Mouse (Mus musculus): ENCODE data around the gene Ccdc142. TPM values are rescaled to one million over a fixed set of nuclear protein-coding genes. Genes with fewer than 3 reads are reported as not detected.

The Ccdc142 gene
- polyA plus RNA-seq, 1 experiment from 2014 or later, result 2.0 TPM

DNA sequence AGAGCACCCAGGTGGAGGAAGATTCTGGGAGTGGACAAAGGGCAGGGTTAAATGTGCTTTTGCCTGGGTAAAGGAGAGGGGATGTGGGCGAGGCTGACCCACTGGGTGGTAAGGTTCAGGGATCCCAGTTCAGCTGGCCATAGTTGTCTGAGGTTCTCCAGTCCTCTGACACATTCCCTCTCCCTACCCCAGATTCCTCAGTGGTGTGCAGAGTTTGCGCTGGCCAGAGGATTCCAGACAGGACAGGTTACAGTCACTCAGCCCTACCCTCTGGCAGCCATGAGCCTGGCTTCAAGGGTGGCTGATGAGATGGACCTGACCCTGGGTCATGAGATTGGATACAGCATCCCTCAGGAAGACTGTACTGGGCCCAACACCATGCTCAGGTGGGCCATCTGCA is 42.7 kb upstream of the Ccdc142 start:
- no peak for DNase-seq (ENCODE audit: low spot score)

DNA sequence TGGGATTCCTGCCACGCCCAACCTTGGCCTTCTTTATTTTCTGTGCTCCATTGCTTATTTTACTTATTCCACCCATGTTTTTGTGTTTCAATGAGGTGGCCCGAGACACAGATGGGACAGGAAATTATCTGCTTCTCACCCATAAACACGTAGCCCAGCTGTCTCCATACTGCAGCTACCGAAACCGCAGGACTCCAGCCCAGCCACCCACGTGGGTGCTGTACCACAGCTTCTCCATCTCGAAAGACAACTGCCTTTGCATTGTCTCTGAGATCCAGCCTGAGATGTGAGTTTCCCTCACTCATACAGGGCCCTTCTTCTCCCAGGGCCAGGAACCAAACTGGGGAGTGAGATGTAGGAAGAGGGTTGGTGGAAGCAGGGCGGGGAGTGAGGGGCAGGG is 35.4 kb upstream of the Ccdc142 start:
- WGBS, result 53% methylated on average over 8 of the region's 8 CpGs
- Histone ChIP-seq H3K36me3 (ENCODE audit: insufficient read depth, low read length) (no peaks in the 10 kb centered on the region), H3K4me2 (ENCODE audit: low read length) (no peak overlapping the region), H3K9ac (ENCODE audit: low read depth, low read length) (no peak overlapping the region), H3K27me3 (ENCODE audit: insufficient read depth, low read length) (peaks cover 73% of the 10 kb centered on the region), H3K4me1 (replicated peaks; ENCODE audit: insufficient read depth, low read length) (peaks cover 9% of the 10 kb centered on the region), H3K9me3 (replicated peaks; ENCODE audit: low read length) (no peaks in the 10 kb centered on the region), H3K4me3 (replicated peaks; ENCODE audit: low read depth, low read length) (no peak overlapping the region), H3K27ac (no peak overlapping the region)
- TF ChIP-seq CTCF (IDR thresholded peaks at IDR 0.05; ENCODE audit: low read depth), result no peak
- no peak for DNase-seq (ENCODE audit: low spot score)
- no peak for ATAC-seq (replicated peaks; ENCODE audit: low FRiP score, low read depth)

More for the DNA sequence above, 42.7 kb upstream of the Ccdc142 start:
- H3K27me3 ChIP-seq (ENCODE audit: insufficient read depth, low read length), result peaks cover 11% of the 10 kb centered on the region; the same call in 1 of the 2 replicates
- no peak overlapping the region for H3K4me3 ChIP-seq (replicated peaks; ENCODE audit: low read depth, low read length)
- H3K27ac ChIP-seq, result peak overlapping the region; percentile 72
- ATAC-seq (replicated peaks; ENCODE audit: low FRiP score, low read depth), result no peak
- peaks cover 10% of the 10 kb centered on the region; the same call in 1 of the 2 replicates for H3K36me3 ChIP-seq (ENCODE audit: insufficient read depth, low read length)
- no peaks in the 10 kb centered on the region for H3K9me3 ChIP-seq (replicated peaks; ENCODE audit: low read length)
- WGBS, result 87% methylated on average over 2 of the region's 2 CpGs
- H3K9ac ChIP-seq (ENCODE audit: low read depth, low read length), result peak overlapping the region; percentile 35; the same call in 1 of the 2 replicates
- H3K4me2 ChIP-seq (ENCODE audit: low read length), result peak overlapping the region; percentile 35; the same call in 1 of the 2 replicates
- TF ChIP-seq CTCF (IDR thresholded peaks at IDR 0.05; ENCODE audit: low read depth), result no peak
- peaks cover 10% of the 10 kb centered on the region; the same call in 1 of the 2 replicates for H3K4me1 ChIP-seq (replicated peaks; ENCODE audit: insufficient read depth, low read length)

DNA sequence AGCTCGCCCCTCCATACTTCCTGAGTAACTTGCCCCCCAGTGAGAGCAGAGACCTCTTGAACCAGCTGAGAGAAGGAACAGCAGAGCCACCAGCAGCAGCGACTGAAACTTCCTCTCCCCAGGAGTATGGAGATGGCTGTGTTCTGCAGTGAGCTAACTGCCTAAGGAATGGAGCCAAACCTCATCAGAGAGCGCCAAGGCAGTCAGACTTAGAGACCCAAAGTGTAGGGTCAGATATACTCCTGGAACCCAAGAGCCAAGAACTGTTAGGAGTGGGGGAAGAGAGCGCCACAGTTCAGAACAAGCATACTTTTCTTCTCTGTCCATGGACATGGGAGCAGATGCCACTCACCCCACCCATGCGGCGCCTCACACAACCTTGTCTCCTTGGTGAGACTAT is 35.0 kb upstream of the Ccdc142 start:
- no peak overlapping the region for H3K27ac ChIP-seq
- H3K4me2 ChIP-seq (ENCODE audit: low read length), result no peak overlapping the region
- peaks cover 77% of the 10 kb centered on the region for H3K27me3 ChIP-seq (ENCODE audit: insufficient read depth, low read length)
- no peak overlapping the region for H3K4me3 ChIP-seq (replicated peaks; ENCODE audit: low read depth, low read length)
- WGBS, result 38% methylated on average over 6 of the region's 6 CpGs
- H3K9ac ChIP-seq (ENCODE audit: low read depth, low read length), result no peak overlapping the region
- no peak for TF ChIP-seq CTCF (IDR thresholded peaks at IDR 0.05; ENCODE audit: low read depth)
- DNase-seq (ENCODE audit: low spot score), result no peak
- peaks cover 9% of the 10 kb centered on the region for H3K4me1 ChIP-seq (replicated peaks; ENCODE audit: insufficient read depth, low read length)
- ATAC-seq (replicated peaks; ENCODE audit: low FRiP score, low read depth), result no peak
- H3K36me3 ChIP-seq (ENCODE audit: insufficient read depth, low read length), result no peaks in the 10 kb centered on the region
- H3K9me3 ChIP-seq (replicated peaks; ENCODE audit: low read length), result no peaks in the 10 kb centered on the region

DNA sequence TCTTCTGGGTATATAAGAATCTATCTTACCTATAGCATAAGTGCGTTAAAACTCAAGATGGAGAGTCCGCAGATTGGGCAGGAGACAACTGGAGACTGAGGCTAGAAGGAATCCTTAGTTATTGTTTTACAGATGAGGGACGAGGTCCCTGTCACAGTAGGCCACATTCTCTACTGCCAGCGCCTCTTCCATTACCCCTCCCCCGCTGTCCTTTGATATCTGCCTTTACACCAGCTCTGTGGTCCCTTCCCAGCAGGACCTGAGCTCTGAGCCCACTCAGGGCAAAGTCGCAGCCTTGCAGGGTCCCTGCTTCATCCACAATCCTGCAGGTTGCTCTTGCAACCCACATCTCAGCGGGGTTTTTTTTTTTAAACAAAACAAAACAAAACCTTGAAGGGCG is 33.2 kb upstream of the Ccdc142 start:
- DNase-seq (ENCODE audit: low spot score), result no peak
- Histone ChIP-seq H3K4me3 (replicated peaks; ENCODE audit: low read depth, low read length) (peak overlapping the region; percentile 30; the same call in 1 of the 2 replicates), H3K36me3 (ENCODE audit: insufficient read depth, low read length) (no peaks in the 10 kb centered on the region), H3K9me3 (replicated peaks; ENCODE audit: low read length) (no peaks in the 10 kb centered on the region), H3K27ac (no peak overlapping the region), H3K9ac (ENCODE audit: low read depth, low read length) (no peak overlapping the region), H3K27me3 (ENCODE audit: insufficient read depth, low read length) (peaks cover 84% of the 10 kb centered on the region), H3K4me1 (replicated peaks; ENCODE audit: insufficient read depth, low read length) (peaks cover 9% of the 10 kb centered on the region), H3K4me2 (ENCODE audit: low read length) (peak overlapping the region; percentile 52)
- ATAC-seq (replicated peaks; ENCODE audit: low FRiP score, low read depth), result no peak
- 19% methylated on average over 8 of the region's 8 CpGs for WGBS
- no peak for TF ChIP-seq CTCF (IDR thresholded peaks at IDR 0.05; ENCODE audit: low read depth)

DNA sequence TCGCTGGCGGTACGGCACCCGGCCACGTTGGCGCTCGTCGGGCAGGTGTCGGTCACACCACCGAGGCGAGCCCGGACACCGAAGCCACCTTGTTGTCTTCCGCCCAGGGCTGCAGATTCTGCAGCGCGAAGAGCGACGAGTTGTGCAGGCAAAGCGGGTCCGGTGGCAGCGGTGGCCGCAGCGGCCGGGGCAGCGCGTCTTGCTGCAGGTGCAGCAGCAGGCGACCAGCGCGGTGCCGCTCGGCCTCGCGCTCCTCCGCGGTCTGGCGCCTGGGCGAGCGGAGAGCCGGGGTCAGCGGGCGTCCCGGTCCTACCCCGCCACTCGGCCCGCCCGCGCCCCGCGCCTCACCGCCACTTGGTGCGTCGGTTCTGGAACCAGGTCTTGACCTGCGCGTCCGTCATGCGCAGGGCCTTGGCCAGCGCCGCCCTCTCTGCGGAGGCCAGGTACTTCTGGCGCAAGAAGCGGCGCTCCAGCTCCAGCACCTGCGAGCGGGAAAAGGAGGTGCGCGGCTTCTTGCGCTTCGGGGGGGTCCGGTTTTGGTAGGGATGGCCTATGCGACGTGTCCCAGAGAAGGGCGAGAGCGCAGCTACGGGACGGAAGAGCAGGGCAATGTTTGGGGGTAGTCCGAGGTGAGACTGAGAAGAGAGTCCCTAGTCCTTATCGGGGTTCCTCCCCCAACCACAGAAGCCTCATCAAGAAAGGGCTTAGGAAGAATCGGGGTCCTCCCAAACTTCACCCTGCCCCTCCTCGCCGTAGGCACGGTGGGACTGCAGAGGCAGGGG is 32.5 kb upstream of the Ccdc142 start:
- peak; percentile 29 for ATAC-seq (replicated peaks; ENCODE audit: low FRiP score, low read depth)
- no peaks in the 10 kb centered on the region for H3K36me3 ChIP-seq (ENCODE audit: insufficient read depth, low read length)
- H3K27ac ChIP-seq, result no peak overlapping the region
- H3K4me3 ChIP-seq (replicated peaks; ENCODE audit: low read depth, low read length), result peak overlapping the region; percentile 30
- peaks cover 9% of the 10 kb centered on the region for H3K4me1 ChIP-seq (replicated peaks; ENCODE audit: insufficient read depth, low read length)
- DNase-seq (ENCODE audit: low spot score), result no peak
- TF ChIP-seq CTCF (IDR thresholded peaks at IDR 0.05; ENCODE audit: low read depth), result no peak
- no peak overlapping the region for H3K9ac ChIP-seq (ENCODE audit: low read depth, low read length)
- peaks cover 84% of the 10 kb centered on the region for H3K27me3 ChIP-seq (ENCODE audit: insufficient read depth, low read length)
- peak overlapping the region; percentile 52 for H3K4me2 ChIP-seq (ENCODE audit: low read length)
- no peaks in the 10 kb centered on the region for H3K9me3 ChIP-seq (replicated peaks; ENCODE audit: low read length)
- 1% methylated on average over 72 of the region's 81 CpGs for WGBS

DNA sequence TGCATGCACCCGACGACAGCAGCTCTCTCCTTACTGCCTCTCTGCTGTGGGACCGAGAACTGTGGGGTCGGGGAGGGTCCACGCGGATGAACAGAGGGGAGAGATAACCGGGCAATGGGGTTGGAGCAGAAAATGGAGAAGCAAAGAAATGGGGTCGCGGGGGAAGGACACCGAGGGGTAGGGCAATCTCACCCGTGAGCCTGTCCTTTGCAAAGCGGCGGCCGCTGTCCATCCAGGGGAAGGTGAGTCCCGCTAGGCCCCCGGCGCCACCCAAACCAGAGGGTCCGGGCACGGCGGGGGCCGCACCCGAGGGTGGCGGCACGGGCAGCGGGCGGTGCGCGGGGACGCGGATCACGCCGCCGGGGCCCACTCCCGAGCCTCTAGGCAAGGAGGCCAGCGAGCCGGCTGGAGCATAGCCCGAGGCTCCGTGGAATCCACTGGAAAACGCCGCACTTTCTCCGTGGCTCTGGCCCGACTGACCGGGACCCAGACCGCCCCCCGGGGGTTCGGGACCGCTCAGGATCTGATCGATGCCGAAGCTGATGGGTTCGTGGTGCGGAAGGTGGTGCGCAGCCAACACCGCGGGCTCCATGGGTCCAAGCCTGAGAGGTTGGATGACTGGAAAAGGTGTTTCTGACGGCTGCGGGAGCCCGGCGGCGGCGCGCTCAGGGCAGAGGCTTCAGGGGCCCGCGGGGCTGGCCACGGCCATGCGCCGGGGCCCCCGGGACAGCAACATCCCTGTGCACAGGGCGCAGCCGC is 31.7 kb upstream of the Ccdc142 start:
- Histone ChIP-seq H3K4me3 (replicated peaks; ENCODE audit: low read depth, low read length) (0 out of 2 replicates have a peak overlapping the region, but pooled peaks have one; percentile 11), H3K27ac (no peak overlapping the region), H3K27me3 (ENCODE audit: insufficient read depth, low read length) (peaks cover 83% of the 10 kb centered on the region), H3K9me3 (replicated peaks; ENCODE audit: low read length) (no peaks in the 10 kb centered on the region), H3K4me2 (ENCODE audit: low read length) (peak overlapping the region; percentile 30), H3K9ac (ENCODE audit: low read depth, low read length) (no peak overlapping the region), H3K36me3 (ENCODE audit: insufficient read depth, low read length) (no peaks in the 10 kb centered on the region), H3K4me1 (replicated peaks; ENCODE audit: insufficient read depth, low read length) (peaks cover 9% of the 10 kb centered on the region)
- no peak for TF ChIP-seq CTCF (IDR thresholded peaks at IDR 0.05; ENCODE audit: low read depth)
- ATAC-seq (replicated peaks; ENCODE audit: low FRiP score, low read depth), result 0 out of 2 replicates have a peak, but pooled peaks have one; percentile 18
- DNase-seq (ENCODE audit: low spot score), result no peak
- WGBS, result 1% methylated on average over 68 of the region's 69 CpGs
